Mouse (Mus musculus): ENCODE results near the gene Gm44805. TPM values are rescaled to one million over a fixed set of nuclear protein-coding genes. Genes with fewer than 3 reads are reported as not detected.

The Gm44805 gene
- polyA plus RNA-seq, 1 experiment, result not detected

DNA sequence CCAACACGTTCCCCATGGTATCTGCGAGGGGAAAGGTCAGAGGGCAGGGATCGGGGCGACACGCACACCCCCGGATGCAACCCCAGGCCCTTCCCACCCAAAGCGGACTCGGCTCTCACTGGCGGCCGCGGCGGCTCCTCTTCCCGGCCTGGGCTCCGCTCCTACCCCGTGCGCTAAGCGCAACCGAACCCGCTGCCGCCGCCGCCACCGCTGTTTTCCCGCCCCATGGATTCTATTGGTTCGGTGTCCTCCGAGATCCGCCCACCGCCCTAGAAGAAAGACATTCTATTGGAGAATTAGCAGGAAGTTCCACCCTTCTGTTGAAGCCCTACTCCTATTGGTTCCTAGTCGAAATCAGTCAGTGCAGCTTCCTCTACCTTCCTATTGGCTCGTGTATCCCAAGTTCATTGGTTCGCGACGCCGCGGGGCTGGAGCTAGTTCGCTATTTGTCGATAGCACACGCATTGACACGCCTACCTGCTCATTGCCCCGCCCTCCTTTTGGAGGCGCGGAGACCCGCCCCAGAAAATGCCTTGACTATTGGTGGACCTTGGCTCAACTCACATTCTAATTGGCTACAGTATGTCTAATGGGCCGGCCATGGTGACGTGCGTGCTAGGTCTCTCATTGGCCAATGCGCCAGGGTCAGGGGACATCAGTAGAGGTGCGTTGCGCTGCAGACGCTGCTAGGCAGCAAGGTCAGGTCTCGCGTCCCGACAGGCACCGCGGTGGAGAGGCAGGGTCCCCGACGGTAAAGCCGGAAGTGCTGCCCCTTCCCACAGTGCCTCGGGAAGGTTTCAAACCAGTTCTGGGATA, 34.2 kb upstream of the Gm44805 start, which contains the start of gene Tomm40:
TSS of gene Tomm40 (minus strand) at position 200 of the 816 bp plus-strand sequence.
- peak within 1 kb of the TSS; percentile 96 for H3K4me3 ChIP-seq (ENCODE audit: insufficient read depth, low read length)
- TF ChIP-seq CTCF (IDR thresholded peaks at IDR 0.05; ENCODE audit: borderline replicate concordance, insufficient read depth, low read length) (no peak), POLR2A (IDR thresholded peaks at IDR 0.05; ENCODE audit: low read depth, low read length) (0 out of 2 replicates have a peak, but pooled peaks have one; percentile 49)
- peak within 1 kb of the TSS; percentile 91 for H3K27ac ChIP-seq (ENCODE audit: insufficient read depth, low read length)

DNA sequence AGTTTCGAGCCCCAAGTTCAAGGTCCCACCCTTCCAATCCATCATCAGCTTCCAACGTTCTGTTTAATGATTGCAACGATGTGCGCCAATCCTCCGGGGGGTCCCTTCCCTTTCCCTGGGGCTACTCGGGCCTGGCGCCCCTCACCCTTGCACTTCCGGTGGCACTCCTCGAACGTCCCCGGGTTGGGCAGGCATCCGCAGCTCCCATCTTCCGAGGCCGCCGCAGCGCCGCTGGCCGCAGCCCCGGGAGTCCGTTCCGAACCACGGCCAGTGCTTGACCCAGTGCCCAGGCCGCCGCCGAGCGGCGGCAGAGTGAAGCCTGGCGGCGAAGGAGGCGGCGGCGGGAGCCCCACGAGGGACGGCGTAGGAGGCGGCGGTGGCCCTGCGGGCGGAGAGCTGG, 33.6 kb upstream of the Gm44805 start:
- peaks cover 9% of the 10 kb centered on the region for H3K4me1 ChIP-seq (ENCODE audit: control insufficient read depth, insufficient read depth, low read length)
- TF ChIP-seq POLR2A (IDR thresholded peaks at IDR 0.05; ENCODE audit: low read depth, low read length) (no peak), CTCF (IDR thresholded peaks at IDR 0.05; ENCODE audit: borderline replicate concordance, insufficient read depth, low read length) (no peak)
- peak overlapping the region; percentile 96 for H3K4me3 ChIP-seq (ENCODE audit: insufficient read depth, low read length)
- H3K27ac ChIP-seq (ENCODE audit: insufficient read depth, low read length), result peak overlapping the region; percentile 45

More for the DNA sequence above, 34.2 kb upstream of the Gm44805 start, which contains the start of gene Tomm40:
- peaks cover 9% of the 10 kb centered on the region for H3K4me1 ChIP-seq (ENCODE audit: control insufficient read depth, insufficient read depth, low read length)

DNA sequence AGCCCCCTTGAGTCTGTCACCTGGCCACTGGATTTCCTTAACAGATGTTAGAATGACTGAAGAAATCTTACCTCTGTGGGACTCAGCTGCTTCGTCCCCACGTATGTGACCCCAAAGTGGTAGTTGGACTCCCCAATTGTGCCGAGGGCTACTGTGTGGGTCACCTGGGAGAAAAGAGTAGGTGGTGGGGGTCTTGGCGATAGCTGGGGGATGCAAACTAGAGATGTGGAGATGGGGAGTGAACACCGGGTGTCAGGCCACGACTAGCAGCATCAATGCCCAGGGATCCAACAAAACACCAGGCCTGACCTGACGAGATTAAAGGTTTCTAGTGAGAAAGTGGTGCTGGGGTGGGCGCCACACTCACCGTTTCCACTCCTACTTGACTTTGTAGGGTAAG, 32.4 kb upstream of the Gm44805 start:
- Histone ChIP-seq H3K27ac (ENCODE audit: insufficient read depth, low read length) (no peak overlapping the region), H3K4me1 (ENCODE audit: control insufficient read depth, insufficient read depth, low read length) (peaks cover 9% of the 10 kb centered on the region), H3K4me3 (ENCODE audit: insufficient read depth, low read length) (peak overlapping the region; percentile 96; the same call in 1 of the 2 replicates)
- no peak for TF ChIP-seq POLR2A (IDR thresholded peaks at IDR 0.05; ENCODE audit: low read depth, low read length)
- TF ChIP-seq CTCF (IDR thresholded peaks at IDR 0.05; ENCODE audit: borderline replicate concordance, insufficient read depth, low read length), result no peak

DNA sequence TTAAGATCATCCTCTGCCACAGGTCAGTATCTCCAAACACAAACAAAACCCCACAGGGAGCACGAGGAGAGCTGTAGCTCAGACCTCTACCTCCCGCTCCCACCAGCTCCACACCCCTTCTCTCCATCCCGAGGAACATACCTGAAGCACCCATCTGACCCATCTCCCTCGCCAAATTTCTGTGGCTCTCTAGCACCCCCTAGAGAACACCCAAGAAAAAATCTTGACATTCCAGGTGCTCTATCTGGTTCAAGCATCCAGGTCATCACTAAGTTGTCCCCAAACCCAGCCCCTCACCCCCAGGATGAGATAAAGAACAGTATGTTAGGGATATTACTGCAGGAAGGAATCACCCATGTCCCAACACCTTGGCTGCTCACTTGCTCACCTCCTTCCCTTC, 32.0 kb upstream of the Gm44805 start:
- Histone ChIP-seq H3K4me3 (ENCODE audit: insufficient read depth, low read length) (no peak overlapping the region), H3K4me1 (ENCODE audit: control insufficient read depth, insufficient read depth, low read length) (peaks cover 9% of the 10 kb centered on the region), H3K27ac (ENCODE audit: insufficient read depth, low read length) (no peak overlapping the region)
- TF ChIP-seq POLR2A (IDR thresholded peaks at IDR 0.05; ENCODE audit: low read depth, low read length), result no peak
- no peak for TF ChIP-seq CTCF (IDR thresholded peaks at IDR 0.05; ENCODE audit: borderline replicate concordance, insufficient read depth, low read length)

DNA sequence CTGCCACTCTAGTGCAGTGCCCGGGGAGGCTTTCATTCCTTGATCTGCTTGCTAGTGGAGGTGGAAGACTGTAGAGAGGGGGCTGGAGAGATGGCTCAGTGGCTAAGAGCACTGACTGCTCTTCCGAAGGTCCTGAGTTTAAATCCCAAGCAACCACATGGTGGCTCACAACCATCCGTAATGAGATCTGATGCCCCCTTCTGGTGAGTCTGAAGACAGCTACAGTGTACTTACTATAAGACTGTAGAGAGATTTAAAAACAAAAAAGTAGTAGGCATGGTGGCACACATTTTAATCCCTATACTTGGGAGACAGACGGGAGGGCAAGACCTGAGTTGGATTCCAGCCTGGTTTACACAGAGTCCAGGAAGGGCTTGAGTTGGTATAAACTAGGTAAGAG, 31.2 kb upstream of the Gm44805 start:
- TF ChIP-seq CTCF (IDR thresholded peaks at IDR 0.05; ENCODE audit: borderline replicate concordance, insufficient read depth, low read length) (no peak), POLR2A (IDR thresholded peaks at IDR 0.05; ENCODE audit: low read depth, low read length) (no peak)
- no peak overlapping the region for H3K27ac ChIP-seq (ENCODE audit: insufficient read depth, low read length)
- no peak overlapping the region for H3K4me3 ChIP-seq (ENCODE audit: insufficient read depth, low read length)
- H3K4me1 ChIP-seq (ENCODE audit: control insufficient read depth, insufficient read depth, low read length), result peaks cover 6% of the 10 kb centered on the region

DNA sequence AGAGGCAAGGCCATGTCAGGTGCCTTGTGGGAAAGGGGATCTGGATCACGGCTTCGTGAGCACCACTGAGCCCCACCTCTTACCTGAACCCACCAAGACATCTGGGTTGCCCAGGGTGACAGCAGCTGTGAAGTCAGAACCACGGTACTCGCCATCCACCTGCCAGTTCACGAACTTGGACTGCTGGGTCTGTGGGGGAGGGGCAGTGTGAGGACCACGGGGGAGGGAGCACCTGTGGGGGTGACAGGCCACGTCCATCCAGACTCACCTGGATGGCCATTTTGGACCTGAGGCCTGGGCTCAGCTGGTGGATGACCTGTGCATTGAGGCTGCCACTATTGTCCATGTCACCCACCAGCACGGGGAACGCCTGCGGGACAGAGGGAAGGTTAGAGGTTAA, 29.4 kb upstream of the Gm44805 start:
- TF ChIP-seq POLR2A (IDR thresholded peaks at IDR 0.05; ENCODE audit: low read depth, low read length) (no peak), CTCF (IDR thresholded peaks at IDR 0.05; ENCODE audit: borderline replicate concordance, insufficient read depth, low read length) (no peak)
- Histone ChIP-seq H3K4me1 (ENCODE audit: control insufficient read depth, insufficient read depth, low read length) (no peaks in the 10 kb centered on the region), H3K4me3 (ENCODE audit: insufficient read depth, low read length) (no peak overlapping the region), H3K27ac (ENCODE audit: insufficient read depth, low read length) (no peak overlapping the region)

DNA sequence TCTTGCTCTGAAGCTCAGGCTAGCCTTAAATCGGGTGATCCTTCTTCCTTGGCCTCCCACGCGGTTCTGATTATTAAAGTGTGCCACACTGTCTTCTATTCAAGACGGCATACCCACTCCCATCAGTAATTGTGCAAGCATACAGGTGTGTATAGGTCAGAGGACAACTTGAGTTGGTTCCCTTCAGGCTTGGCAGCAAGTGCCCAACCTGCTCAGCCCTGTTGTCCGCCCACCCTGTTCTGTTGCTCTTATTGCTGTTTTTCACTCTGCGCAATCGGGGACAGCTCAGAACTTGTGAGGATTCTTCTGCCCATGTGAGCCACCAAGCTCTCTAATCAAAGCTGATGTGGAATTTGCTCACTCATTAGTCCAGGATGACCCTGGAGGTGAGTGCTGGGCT, 24.0 kb upstream of the Gm44805 start:
- Histone ChIP-seq H3K4me3 (ENCODE audit: insufficient read depth, low read length) (no peak overlapping the region), H3K27ac (ENCODE audit: insufficient read depth, low read length) (no peak overlapping the region), H3K4me1 (ENCODE audit: control insufficient read depth, insufficient read depth, low read length) (no peaks in the 10 kb centered on the region)
- TF ChIP-seq CTCF (IDR thresholded peaks at IDR 0.05; ENCODE audit: borderline replicate concordance, insufficient read depth, low read length) (no peak), POLR2A (IDR thresholded peaks at IDR 0.05; ENCODE audit: low read depth, low read length) (no peak)

DNA sequence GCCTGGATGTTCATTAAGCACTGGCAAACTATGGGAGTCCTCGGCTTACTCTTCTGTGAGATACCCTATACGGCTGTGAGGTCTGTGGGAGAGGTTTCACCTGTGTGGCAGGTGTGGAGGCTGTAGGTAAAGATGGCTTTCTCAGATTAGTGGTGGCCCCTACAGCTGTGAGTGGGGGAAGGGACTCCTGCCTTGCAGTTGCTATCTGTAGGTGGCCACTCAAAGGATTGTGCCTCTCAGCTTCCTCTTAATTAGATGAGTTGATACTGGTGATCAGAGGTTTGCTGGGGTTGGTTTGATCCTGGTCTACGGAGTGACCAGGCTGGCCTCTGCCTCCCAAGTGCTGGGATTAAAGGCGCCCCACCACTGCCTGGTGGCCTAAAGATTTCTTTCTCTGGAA, 23.3 kb upstream of the Gm44805 start:
- TF ChIP-seq POLR2A (IDR thresholded peaks at IDR 0.05; ENCODE audit: low read depth, low read length) (no peak), CTCF (IDR thresholded peaks at IDR 0.05; ENCODE audit: borderline replicate concordance, insufficient read depth, low read length) (no peak)
- Histone ChIP-seq H3K4me1 (ENCODE audit: control insufficient read depth, insufficient read depth, low read length) (no peaks in the 10 kb centered on the region), H3K4me3 (ENCODE audit: insufficient read depth, low read length) (no peak overlapping the region), H3K27ac (ENCODE audit: insufficient read depth, low read length) (no peak overlapping the region)

DNA sequence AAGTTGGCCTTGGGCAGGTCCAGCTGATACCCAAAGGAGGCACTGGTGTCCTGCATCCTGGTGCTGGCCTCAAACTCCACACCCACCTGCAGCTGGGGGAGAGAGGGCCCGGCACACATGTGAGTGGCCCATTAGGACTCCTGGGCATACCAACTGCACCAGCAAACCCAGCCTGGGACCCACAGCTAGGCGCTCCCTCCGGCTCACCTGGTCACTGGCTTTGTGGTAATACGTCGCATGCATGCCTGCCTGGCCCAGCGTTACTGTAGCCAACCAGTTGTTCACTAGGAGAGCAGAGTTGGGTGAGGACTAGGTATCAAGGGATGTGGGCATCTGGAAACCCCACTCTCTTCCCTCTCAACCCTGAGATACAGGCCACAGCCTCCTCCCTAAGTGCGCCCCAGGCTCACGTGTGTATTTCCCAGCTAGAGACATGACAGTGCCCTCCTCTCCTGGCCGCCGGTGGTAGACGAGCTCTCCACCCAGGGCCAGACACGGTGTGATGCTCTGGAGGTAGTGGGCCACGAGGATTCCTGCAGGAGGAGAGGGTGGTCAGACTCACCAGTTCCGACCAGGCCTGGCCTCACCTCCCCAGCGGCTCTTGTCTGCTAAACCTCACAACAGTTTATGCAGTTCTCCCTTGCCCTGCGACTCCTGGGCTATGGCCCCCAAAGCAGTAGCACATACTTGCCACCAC, 21.8 kb upstream of the Gm44805 start:
- TF ChIP-seq CTCF (IDR thresholded peaks at IDR 0.05; ENCODE audit: borderline replicate concordance, insufficient read depth, low read length) (no peak), POLR2A (IDR thresholded peaks at IDR 0.05; ENCODE audit: low read depth, low read length) (no peak)
- H3K27ac ChIP-seq (ENCODE audit: insufficient read depth, low read length), result no peak overlapping the region
- 0 out of 2 replicates have a peak, but pooled peaks cover 3% of the 10 kb centered on the region for H3K4me1 ChIP-seq (ENCODE audit: control insufficient read depth, insufficient read depth, low read length)
- no peak overlapping the region for H3K4me3 ChIP-seq (ENCODE audit: insufficient read depth, low read length)

Measured in embryonic fibroblast, embryonic 13.5 days (primary cell).